Mouse (Mus musculus): ENCODE measurements around the gene Mfsd6l. TPM values are rescaled to one million over a fixed set of nuclear protein-coding genes. Genes with fewer than 3 reads are reported as not detected.

The Mfsd6l gene
- total RNA-seq, 1 experiment, result 0.49 TPM

DNA sequence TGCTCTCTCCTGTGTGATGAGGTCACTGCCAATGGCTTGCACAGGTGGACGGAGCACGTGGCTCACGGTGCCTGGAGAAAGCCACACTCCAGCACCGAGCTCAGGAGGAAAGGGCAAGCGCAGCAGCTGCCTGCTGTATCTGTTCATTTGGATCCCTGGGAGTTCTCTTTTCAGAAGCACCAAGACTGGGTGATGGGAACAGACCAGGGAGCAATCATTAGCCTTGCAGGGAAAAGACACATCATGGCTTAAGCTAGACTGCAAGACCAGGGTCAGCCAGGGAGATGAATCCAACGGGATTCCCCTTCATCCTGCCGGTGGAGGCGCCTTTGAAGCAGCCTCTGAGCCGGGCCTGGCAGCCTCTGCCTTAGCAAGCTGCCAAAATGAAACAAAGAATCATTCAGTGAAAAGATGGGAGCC, 23.5 kb downstream of the Mfsd6l start:
- H3K27ac ChIP-seq (ENCODE audit: insufficient read depth, low read depth, low read length, poor library complexity, severe bottlenecking), result no peak overlapping the region
- H3K9me3 ChIP-seq (ENCODE audit: control insufficient read depth, insufficient read depth, low read depth, low read length), result no peaks in the 10 kb centered on the region
- H3K4me1 ChIP-seq (ENCODE audit: control insufficient read depth in 2 of 2, insufficient read depth in 2 of 2, low read length in 2 of 2, poor library complexity in 1 of 2), result no peaks in the 10 kb centered on the region
- TF ChIP-seq CHD2 (IDR thresholded peaks at IDR 0.05; ENCODE audit: low read depth, low read length) (no peak), HCFC1 (IDR thresholded peaks at IDR 0.05; ENCODE audit: borderline replicate concordance, insufficient read depth, low read length) (no peak), ZNF384 (IDR thresholded peaks at IDR 0.05; ENCODE audit: low read depth, low read length) (no peak), MAFK (IDR thresholded peaks at IDR 0.05; ENCODE audit: insufficient read depth, low read depth, low read length) (no peak), ZC3H11A (IDR thresholded peaks at IDR 0.05; ENCODE audit: borderline replicate concordance, low read depth, low read length) (no peak)
- DNase-seq (ENCODE audit: low read depth, low spot score), result no peak
- no peak overlapping the region for H3K9ac ChIP-seq (ENCODE audit: insufficient read depth, low read depth, low read length, poor library complexity, severe bottlenecking)
- in situ Hi-C loops (cut with MboI; ENCODE audit: low sequenced_read_pairs in 2 of 2, unreplicated experiment in 2 of 2), result no loop called here
- H3K4me3 ChIP-seq (ENCODE audit: insufficient read depth in 1 of 2, low read depth in 1 of 2, low read length in 2 of 2, poor library complexity in 1 of 2, severe bottlenecking in 1 of 2), result no peak overlapping the region
- H3K36me3 ChIP-seq (ENCODE audit: control insufficient read depth, insufficient read depth, low read length, poor library complexity, severe bottlenecking), result no peaks in the 10 kb centered on the region

DNA sequence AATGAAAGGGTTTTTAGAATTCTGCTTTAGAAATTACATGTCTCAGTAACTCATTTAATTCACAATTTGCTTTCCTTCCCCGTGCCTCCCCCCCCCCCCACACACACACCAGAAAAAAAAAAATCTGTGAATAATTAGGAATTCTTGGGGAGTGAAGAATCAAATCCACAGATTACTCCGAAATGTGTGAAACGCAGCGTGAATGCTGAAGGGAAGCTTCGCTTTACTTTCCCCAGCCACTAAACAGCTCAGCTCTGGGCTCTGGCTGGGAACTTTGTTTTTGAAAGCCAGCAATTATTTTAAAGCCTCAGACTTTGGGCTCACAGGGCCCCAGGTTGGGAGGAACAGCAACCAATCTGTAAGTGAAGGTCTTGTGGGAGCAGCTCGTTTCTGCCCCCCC, 24.6 kb downstream of the Mfsd6l start:
- Histone ChIP-seq H3K9me3 (ENCODE audit: control insufficient read depth, insufficient read depth, low read depth, low read length) (no peaks in the 10 kb centered on the region), H3K27ac (ENCODE audit: insufficient read depth, low read depth, low read length, poor library complexity, severe bottlenecking) (no peak overlapping the region), H3K9ac (ENCODE audit: insufficient read depth, low read depth, low read length, poor library complexity, severe bottlenecking) (no peak overlapping the region), H3K4me3 (ENCODE audit: insufficient read depth in 1 of 2, low read depth in 1 of 2, low read length in 2 of 2, poor library complexity in 1 of 2, severe bottlenecking in 1 of 2) (no peak overlapping the region), H3K4me1 (ENCODE audit: control insufficient read depth in 2 of 2, insufficient read depth in 2 of 2, low read length in 2 of 2, poor library complexity in 1 of 2) (no peaks in the 10 kb centered on the region), H3K36me3 (ENCODE audit: control insufficient read depth, insufficient read depth, low read length, poor library complexity, severe bottlenecking) (no peaks in the 10 kb centered on the region)
- in situ Hi-C loops (cut with MboI; ENCODE audit: low sequenced_read_pairs in 2 of 2, unreplicated experiment in 2 of 2), result no loop called here
- TF ChIP-seq ZNF384 (IDR thresholded peaks at IDR 0.05; ENCODE audit: low read depth, low read length) (no peak), HCFC1 (IDR thresholded peaks at IDR 0.05; ENCODE audit: borderline replicate concordance, insufficient read depth, low read length) (no peak)
- no peak for DNase-seq (ENCODE audit: low read depth, low spot score)

DNA sequence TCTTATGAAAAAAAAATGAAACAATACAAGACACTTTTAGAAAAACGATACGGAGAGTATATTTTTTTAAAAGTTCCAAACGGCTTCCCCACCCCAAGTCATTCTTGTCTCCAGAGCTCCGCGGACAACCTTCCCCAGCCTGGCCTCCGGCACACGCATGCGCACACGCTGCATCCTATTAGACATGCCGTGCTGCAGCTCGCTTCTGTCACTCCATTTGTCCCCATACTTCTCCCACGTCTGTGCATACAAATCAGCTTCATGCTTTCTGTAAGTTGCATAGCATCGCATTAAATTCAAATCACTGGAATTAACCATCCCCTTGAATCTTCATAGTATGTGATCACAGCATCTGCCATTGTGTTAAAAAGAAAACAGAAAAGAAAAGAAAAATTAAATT, 27.2 kb downstream of the Mfsd6l start:
- no peak for DNase-seq (ENCODE audit: low read depth, low spot score)
- H3K36me3 ChIP-seq (ENCODE audit: control insufficient read depth, insufficient read depth, low read length, poor library complexity, severe bottlenecking), result no peaks in the 10 kb centered on the region
- no peak overlapping the region for H3K4me3 ChIP-seq (ENCODE audit: insufficient read depth in 1 of 2, low read depth in 1 of 2, low read length in 2 of 2, poor library complexity in 1 of 2, severe bottlenecking in 1 of 2)
- no peaks in the 10 kb centered on the region for H3K9me3 ChIP-seq (ENCODE audit: control insufficient read depth, insufficient read depth, low read depth, low read length)
- H3K9ac ChIP-seq (ENCODE audit: insufficient read depth, low read depth, low read length, poor library complexity, severe bottlenecking), result no peak overlapping the region
- H3K27ac ChIP-seq (ENCODE audit: insufficient read depth, low read depth, low read length, poor library complexity, severe bottlenecking), result no peak overlapping the region
- in situ Hi-C loops (cut with MboI; ENCODE audit: low sequenced_read_pairs in 2 of 2, unreplicated experiment in 2 of 2), result no loop called here
- TF ChIP-seq ZNF384 (IDR thresholded peaks at IDR 0.05; ENCODE audit: low read depth, low read length) (no peak), ZC3H11A (IDR thresholded peaks at IDR 0.05; ENCODE audit: borderline replicate concordance, low read depth, low read length) (no peak), HCFC1 (IDR thresholded peaks at IDR 0.05; ENCODE audit: borderline replicate concordance, insufficient read depth, low read length) (no peak), CHD2 (IDR thresholded peaks at IDR 0.05; ENCODE audit: low read depth, low read length) (no peak), MAFK (IDR thresholded peaks at IDR 0.05; ENCODE audit: insufficient read depth, low read depth, low read length) (no peak)
- H3K4me1 ChIP-seq (ENCODE audit: control insufficient read depth in 2 of 2, insufficient read depth in 2 of 2, low read length in 2 of 2, poor library complexity in 1 of 2), result no peaks in the 10 kb centered on the region

DNA sequence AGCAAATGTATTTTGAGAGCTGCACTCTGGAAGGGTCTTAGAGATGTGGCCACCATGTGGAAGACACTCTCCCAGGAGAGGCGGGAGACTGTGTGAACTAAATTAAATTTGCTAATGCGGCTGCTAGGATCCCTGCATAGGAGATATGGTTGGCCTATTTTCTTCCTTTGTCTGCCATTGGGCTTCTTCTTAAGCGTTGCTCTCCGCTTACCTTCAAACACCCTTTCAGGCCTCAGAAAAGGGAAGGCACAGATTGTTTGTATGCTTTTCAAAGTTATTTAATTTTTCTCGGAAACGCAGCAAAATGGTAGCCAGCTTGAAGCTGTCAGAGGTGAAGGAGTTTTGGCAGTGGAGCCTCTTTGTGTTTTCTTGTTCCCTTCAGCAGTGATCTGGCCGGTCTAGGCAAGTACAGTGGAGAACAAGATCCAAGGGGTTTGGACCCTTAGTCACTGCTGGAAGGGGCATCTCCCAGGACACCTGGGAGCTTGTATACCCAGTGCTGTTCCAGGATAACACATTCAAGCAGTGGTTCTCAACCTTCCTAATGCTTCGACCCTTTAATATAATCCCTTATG, 28.0 kb downstream of the Mfsd6l start:
- Histone ChIP-seq H3K36me3 (ENCODE audit: control insufficient read depth, insufficient read depth, low read length, poor library complexity, severe bottlenecking) (no peaks in the 10 kb centered on the region), H3K4me3 (ENCODE audit: insufficient read depth in 1 of 2, low read depth in 1 of 2, low read length in 2 of 2, poor library complexity in 1 of 2, severe bottlenecking in 1 of 2) (no peak overlapping the region), H3K4me1 (ENCODE audit: control insufficient read depth in 2 of 2, insufficient read depth in 2 of 2, low read length in 2 of 2, poor library complexity in 1 of 2) (no peaks in the 10 kb centered on the region), H3K9ac (ENCODE audit: insufficient read depth, low read depth, low read length, poor library complexity, severe bottlenecking) (no peak overlapping the region), H3K9me3 (ENCODE audit: control insufficient read depth, insufficient read depth, low read depth, low read length) (no peaks in the 10 kb centered on the region), H3K27ac (ENCODE audit: insufficient read depth, low read depth, low read length, poor library complexity, severe bottlenecking) (no peak overlapping the region)
- no peak for DNase-seq (ENCODE audit: low read depth, low spot score)
- TF ChIP-seq HCFC1 (IDR thresholded peaks at IDR 0.05; ENCODE audit: borderline replicate concordance, insufficient read depth, low read length) (no peak), CHD2 (IDR thresholded peaks at IDR 0.05; ENCODE audit: low read depth, low read length) (no peak), ZNF384 (IDR thresholded peaks at IDR 0.05; ENCODE audit: low read depth, low read length) (no peak), ZC3H11A (IDR thresholded peaks at IDR 0.05; ENCODE audit: borderline replicate concordance, low read depth, low read length) (no peak), MAFK (IDR thresholded peaks at IDR 0.05; ENCODE audit: insufficient read depth, low read depth, low read length) (no peak)
- in situ Hi-C loops (cut with MboI; ENCODE audit: low sequenced_read_pairs in 2 of 2, unreplicated experiment in 2 of 2), result no loop called here

DNA sequence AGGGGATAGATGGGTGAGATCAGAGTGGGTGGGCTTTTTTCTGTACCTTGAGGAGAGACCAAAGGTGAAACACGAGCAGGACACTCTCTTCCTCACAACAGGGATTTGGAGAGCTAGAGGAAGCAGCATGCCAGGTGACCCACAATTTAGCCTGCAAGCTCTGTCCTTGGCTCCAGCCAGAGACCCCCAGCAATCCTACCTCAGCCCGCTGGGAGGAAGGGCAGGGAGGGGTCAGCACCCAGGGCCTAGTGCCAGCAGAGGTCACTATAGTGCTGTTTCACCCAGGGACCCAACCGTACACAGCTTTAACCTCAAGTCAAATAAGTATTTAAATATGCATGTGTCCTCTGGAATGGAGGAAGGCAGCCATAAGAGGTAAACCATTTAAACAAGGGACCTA, 29.9 kb downstream of the Mfsd6l start:
- no peak overlapping the region for H3K27ac ChIP-seq (ENCODE audit: insufficient read depth, low read depth, low read length, poor library complexity, severe bottlenecking)
- DNase-seq (ENCODE audit: low read depth, low spot score), result no peak
- no peaks in the 10 kb centered on the region for H3K36me3 ChIP-seq (ENCODE audit: control insufficient read depth, insufficient read depth, low read length, poor library complexity, severe bottlenecking)
- no peak overlapping the region for H3K4me3 ChIP-seq (ENCODE audit: insufficient read depth in 1 of 2, low read depth in 1 of 2, low read length in 2 of 2, poor library complexity in 1 of 2, severe bottlenecking in 1 of 2)
- no peaks in the 10 kb centered on the region for H3K4me1 ChIP-seq (ENCODE audit: control insufficient read depth in 2 of 2, insufficient read depth in 2 of 2, low read length in 2 of 2, poor library complexity in 1 of 2)
- no peaks in the 10 kb centered on the region for H3K9me3 ChIP-seq (ENCODE audit: control insufficient read depth, insufficient read depth, low read depth, low read length)
- no peak overlapping the region for H3K9ac ChIP-seq (ENCODE audit: insufficient read depth, low read depth, low read length, poor library complexity, severe bottlenecking)
- TF ChIP-seq ZC3H11A (IDR thresholded peaks at IDR 0.05; ENCODE audit: borderline replicate concordance, low read depth, low read length) (no peak), ZNF384 (IDR thresholded peaks at IDR 0.05; ENCODE audit: low read depth, low read length) (no peak), HCFC1 (IDR thresholded peaks at IDR 0.05; ENCODE audit: borderline replicate concordance, insufficient read depth, low read length) (no peak), CHD2 (IDR thresholded peaks at IDR 0.05; ENCODE audit: low read depth, low read length) (no peak), MAFK (IDR thresholded peaks at IDR 0.05; ENCODE audit: insufficient read depth, low read depth, low read length) (no peak)
- in situ Hi-C loops (cut with MboI; ENCODE audit: low sequenced_read_pairs in 2 of 2, unreplicated experiment in 2 of 2), result no loop called here
